Mouse (Mus musculus) C2C12 (cell line): ENCODE measurements around the gene Glod4. TPM values are rescaled to one million over a fixed set of nuclear protein-coding genes. Genes with fewer than 3 reads are reported as not detected.

Experiments used
- H3K27me3 ChIP-seq: one replicate; pipeline ENCODE4 v1.6.1; 2011; ENCODE audit not compliant: control insufficient read depth, insufficient read depth, insufficient read length
- H3K36me3 ChIP-seq: one replicate; pipeline ENCODE4 v1.6.1; 2011; ENCODE audit not compliant: control insufficient read depth, insufficient read depth
- H3K4me3 ChIP-seq: one replicate; pipeline ENCODE4 v1.5.1; 2011; ENCODE audit warnings: mild to moderate bottlenecking, control low read depth; ENCODE audit not compliant: poor library complexity, insufficient read depth, severe bottlenecking
- H3K79me2 ChIP-seq: one replicate; pipeline ENCODE4 v1.6.1; 2011; ENCODE audit not compliant: control insufficient read depth, insufficient read depth
- H3K79me3 ChIP-seq: one replicate; pipeline ENCODE4 v1.6.1; 2011; ENCODE audit warnings: low read depth, control low read depth
- H3ac ChIP-seq: one replicate; pipeline ENCODE3; 2011; ENCODE audit warnings: low read depth; ENCODE audit not compliant: control insufficient read depth, insufficient read length
- CEBPB ChIP-seq: IDR thresholded peaks from one replicate; pipeline ENCODE4 v1.6.1; 2011; ENCODE audit warnings: low read depth, mild to moderate bottlenecking, control low read depth, moderate library complexity
- CTCF ChIP-seq: IDR thresholded peaks from one replicate; pipeline ENCODE4 v1.5.1; 2011; ENCODE audit not compliant: control insufficient read depth, insufficient read depth, insufficient read length
- FOSL1 ChIP-seq: IDR thresholded peaks from one replicate; pipeline ENCODE4 v1.8.0; 2011; ENCODE audit warnings: mild to moderate bottlenecking, low read length; ENCODE audit not compliant: poor library complexity, insufficient read depth, severe bottlenecking
- MAX ChIP-seq: IDR thresholded peaks from one replicate; pipeline ENCODE4 v1.6.1; 2011; ENCODE audit warnings: mild to moderate bottlenecking, control low read depth
- MYOD1 ChIP-seq: IDR thresholded peaks from one replicate; pipeline ENCODE4 v1.6.1; 2011; ENCODE audit warnings: low read depth; ENCODE audit not compliant: control insufficient read depth, insufficient read length
- MYOG ChIP-seq: IDR thresholded peaks from one replicate; pipeline ENCODE4 v1.6.1; 2011; ENCODE audit not compliant: control insufficient read depth, insufficient read length; ENCODE audit errors: extremely low read depth
- USF1 ChIP-seq: IDR thresholded peaks from one replicate; pipeline ENCODE4 v1.6.1; 2011; ENCODE audit warnings: low read depth, mild to moderate bottlenecking, control low read depth, moderate library complexity
- polyA plus RNA-seq: library from polyadenylated mRNA; unstranded; fragments of >200 nt; fragmentation: generic; extraction: Trizol; gene quantifications from one replicate; pipeline ENCODE4 v1.2.1, GENCODE M21; 2012; ENCODE audit warnings: missing spikeins

Gene Glod4
- polyA plus RNA-seq, 1 experiment: 34.2 TPM

DNA sequence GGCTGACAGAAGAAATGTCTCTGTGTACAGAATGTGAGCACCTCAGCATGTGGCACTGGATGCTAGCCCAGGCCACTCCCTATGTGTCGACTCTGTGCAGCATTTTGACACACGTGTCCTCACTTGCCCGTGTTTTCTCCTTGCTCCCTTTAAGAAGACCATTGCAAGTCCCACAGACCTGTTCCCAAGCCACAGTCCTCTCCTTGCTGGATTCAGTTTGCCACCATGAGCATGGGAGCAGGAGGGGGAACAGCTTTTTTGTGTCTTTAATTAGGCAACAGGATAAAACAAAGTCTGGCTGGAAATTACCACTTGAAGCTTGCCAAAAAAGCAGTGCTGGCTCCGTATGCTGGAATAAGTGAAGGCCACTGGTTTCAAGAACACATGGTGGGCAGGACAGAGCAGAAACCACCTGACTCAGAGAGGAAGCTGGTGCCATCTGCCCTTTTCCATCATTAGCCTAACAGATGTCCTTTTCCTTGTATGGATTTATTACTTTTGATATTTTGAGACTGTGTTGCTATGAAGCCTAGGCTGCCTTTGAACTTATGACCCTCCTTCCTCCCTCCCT lies 12.0 kb upstream of the Glod4 start:
- Histone ChIP-seq H3K4me3 (no peak overlapping the region), H3K27me3 (no peaks in the 10 kb centered on the region), H3K79me3 (no peaks in the 10 kb centered on the region), H3K36me3 (peaks cover 19% of the 10 kb centered on the region), H3ac (no peak overlapping the region), H3K79me2 (no peaks in the 10 kb centered on the region)
- TF ChIP-seq MAX (no peak), CTCF (no peak), CEBPB (no peak), USF1 (peak; percentile 31), MYOG (no peak), MYOD1 (peak; percentile 71), FOSL1 (no peak)

DNA sequence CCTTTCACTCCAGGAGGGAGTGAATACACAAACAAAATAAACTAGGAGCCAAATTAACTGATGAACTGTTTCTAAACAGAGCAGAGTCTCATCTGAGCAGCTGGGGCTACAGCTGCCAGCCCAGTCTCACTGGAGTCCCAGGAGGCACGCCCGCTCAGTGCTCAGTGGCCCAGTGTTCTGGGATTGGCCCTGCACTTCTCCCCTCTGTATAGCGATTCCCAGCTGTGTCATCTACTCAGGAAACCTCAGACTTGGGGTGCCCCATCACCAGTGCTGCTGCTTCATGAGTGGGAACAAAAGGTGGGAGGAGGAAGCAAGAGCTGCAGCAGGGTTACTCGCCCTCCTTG lies 10.4 kb upstream of the Glod4 start:
- H3K4me3 ChIP-seq: no peak overlapping the region
- TF ChIP-seq MYOD1: no peak
- TF ChIP-seq USF1: no peak
- TF ChIP-seq MYOG: no peak
- no peak for TF ChIP-seq MAX
- H3K27me3 ChIP-seq: no peaks in the 10 kb centered on the region

GRCm38 (mm10) chr11:76253145-76253917 lies 9.8 kb upstream of the Glod4 start:
- Histone ChIP-seq H3K79me3 (no peaks in the 10 kb centered on the region), H3K27me3 (no peaks in the 10 kb centered on the region), H3K4me3 (no peak overlapping the region), H3K36me3 (peaks cover 39% of the 10 kb centered on the region), H3K79me2 (no peaks in the 10 kb centered on the region), H3ac (no peak overlapping the region)
- TF ChIP-seq MAX (no peak), CTCF (peak; percentile 39)

More for the DNA sequence above, 10.4 kb upstream of the Glod4 start:
- no peaks in the 10 kb centered on the region for H3K79me2 ChIP-seq
- peaks cover 33% of the 10 kb centered on the region for H3K36me3 ChIP-seq
- no peak overlapping the region for H3ac ChIP-seq
- H3K79me3 ChIP-seq: no peaks in the 10 kb centered on the region

DNA sequence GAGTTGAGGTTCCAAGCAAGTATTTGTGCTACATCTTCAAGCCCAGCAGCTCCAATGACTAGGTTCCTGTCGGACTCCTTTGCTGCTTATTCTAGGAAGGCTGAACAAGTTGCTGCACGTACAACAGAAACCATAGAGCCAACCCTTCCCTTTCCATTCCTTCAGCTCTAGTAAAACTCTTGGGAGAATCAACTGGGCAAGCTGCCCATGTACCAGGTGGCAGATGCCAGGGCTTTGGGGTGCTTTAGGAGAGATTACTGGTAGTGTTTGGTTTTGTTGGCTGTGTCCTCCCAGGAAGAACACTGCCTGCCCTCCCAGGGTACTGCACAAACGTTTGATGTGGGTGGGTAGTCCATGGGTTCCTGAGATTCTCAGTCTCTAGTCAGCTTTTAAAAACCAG lies 8.5 kb upstream of the Glod4 start:
- Histone ChIP-seq H3K4me3 (no peak overlapping the region), H3ac (no peak overlapping the region), H3K79me2 (no peaks in the 10 kb centered on the region), H3K36me3 (peaks cover 48% of the 10 kb centered on the region), H3K79me3 (no peaks in the 10 kb centered on the region), H3K27me3 (no peaks in the 10 kb centered on the region)
- TF ChIP-seq FOSL1 (no peak), CEBPB (no peak), CTCF (no peak), USF1 (no peak), MYOG (no peak), MYOD1 (no peak), MAX (no peak)

GRCm38 (mm10) chr11:76247239-76247638 lies 3.7 kb upstream of the Glod4 start:
- TF ChIP-seq MAX: no peak
- TF ChIP-seq FOSL1: no peak
- TF ChIP-seq USF1: no peak
- no peak for TF ChIP-seq MYOD1
- no peak for TF ChIP-seq CTCF
- Histone ChIP-seq H3K27me3 (no peaks in the 10 kb centered on the region), H3K79me2 (peaks cover 35% of the 10 kb centered on the region), H3K4me3 (no peak overlapping the region), H3K36me3 (peaks cover 52% of the 10 kb centered on the region), H3K79me3 (peaks cover 21% of the 10 kb centered on the region), H3ac (no peak overlapping the region)

DNA sequence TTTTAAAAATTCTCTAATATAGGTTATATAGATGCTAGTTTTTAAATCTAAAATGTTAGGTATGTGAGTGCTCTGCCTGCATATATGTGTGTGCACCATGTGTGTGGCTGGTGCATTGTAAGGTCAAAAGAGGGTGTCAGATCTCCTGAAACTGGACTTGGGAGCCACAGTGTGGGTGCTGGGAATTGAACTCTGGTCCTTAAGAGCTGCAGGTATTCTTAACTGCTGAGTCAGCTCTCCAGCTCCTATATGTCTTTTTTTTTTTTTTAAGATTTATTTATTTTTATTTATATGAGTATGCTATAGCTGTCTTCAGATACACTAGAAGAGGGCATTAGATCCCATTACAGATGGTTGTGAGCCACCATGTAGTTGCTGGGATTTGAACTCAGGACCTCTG lies 2.9 kb upstream of the Glod4 start:
- TF ChIP-seq USF1 (no peak), MYOG (no peak), CTCF (no peak)
- H3K36me3 ChIP-seq: peaks cover 50% of the 10 kb centered on the region
- H3K27me3 ChIP-seq: no peaks in the 10 kb centered on the region
- H3K4me3 ChIP-seq: no peak overlapping the region
- H3K79me2 ChIP-seq: peaks cover 35% of the 10 kb centered on the region
- peaks cover 21% of the 10 kb centered on the region for H3K79me3 ChIP-seq
- no peak overlapping the region for H3ac ChIP-seq
